Mouse (Mus musculus): ENCODE measurements around the gene Usp44. TPM values are rescaled to one million over a fixed set of nuclear protein-coding genes. Genes with fewer than 3 reads are reported as not detected.

Usp44 gene
- polyA plus RNA-seq (2012; rRNA removed), result 4.5 and 7.1 TPM in 2 replicates

GRCm38 (mm10) chr10:93830931-93831729 lies at the start of gene Usp44:
Usp44 (plus strand) TSS chr10:93831555.

DNA sequence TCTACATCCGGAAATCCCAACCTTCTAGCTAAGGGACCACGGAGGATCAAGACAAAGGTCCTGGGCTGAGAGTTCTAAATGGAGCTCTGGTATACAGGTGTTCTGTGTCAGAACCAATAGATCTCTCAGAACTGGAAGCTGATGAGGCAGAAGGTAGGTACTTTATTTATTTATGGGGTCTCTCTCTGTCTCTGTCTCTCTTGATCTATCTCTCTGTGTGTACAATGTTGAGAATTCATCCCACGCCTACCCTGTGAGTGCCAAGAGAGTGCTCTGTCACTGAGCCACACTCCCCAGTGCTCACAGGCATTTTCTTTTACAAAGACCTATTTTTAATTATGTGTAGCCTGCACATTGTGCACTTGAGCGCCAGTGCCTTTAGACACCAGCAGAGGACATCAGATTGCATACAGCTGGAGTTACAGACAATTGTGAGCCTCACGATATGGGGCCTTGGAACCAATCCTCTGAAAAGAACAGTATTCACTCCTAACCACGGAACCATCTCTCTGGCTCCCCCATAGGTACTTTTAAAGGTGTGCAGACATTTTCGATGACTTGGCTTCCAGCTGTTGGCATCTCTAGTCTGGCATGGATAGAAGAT lies 65.8 kb downstream of the Usp44 start, which contains the start of gene Metap2:
Gene Metap2 (minus strand): TSS at position 51 of the 604 bp plus-strand sequence.

Other genes starting within 250 kb of the Usp44 start
- 158 and 236 TPM in 2 replicates for gene Snrpf, start 241.8 kb upstream of the Usp44 start, polyA plus RNA-seq (2012; rRNA removed)
- gene Ntn4, start 190.9 kb upstream of the Usp44 start, polyA plus RNA-seq (2012; rRNA removed), result 5.8 and 7.7 TPM in 2 replicates
- gene Metap2, start 65.5 kb downstream of the Usp44 start, polyA plus RNA-seq (2012; rRNA removed), result 218 and 495 TPM in 2 replicates
- 27.9 and 35.5 TPM in 2 replicates for gene Vezt, start 204.3 kb downstream of the Usp44 start, polyA plus RNA-seq (2012; rRNA removed)
- 5.4 and 7.3 TPM in 2 replicates for gene Fgd6, start 204.4 kb downstream of the Usp44 start, polyA plus RNA-seq (2012; rRNA removed)